Mouse (Mus musculus) limb, embryonic 10.5 days (tissue): Measurements from ENCODE around the gene Evi5. TPM values are rescaled to one million over a fixed set of nuclear protein-coding genes. Genes with fewer than 3 reads are reported as not detected.

Experiments used
- DNase-seq: peaks from one replicate; pipeline ENCODE4 v3.0.0-alpha.2; 2017; ENCODE audit warnings: low spot score
- H3K27ac ChIP-seq: fragments of 300-500 bp; sonication (generic); 2 replicates; pipeline ENCODE4 v1.5.1; 2016; ENCODE audit warnings: mild to moderate bottlenecking
- H3K27me3 ChIP-seq: fragments of 300-500 bp; sonication (generic); 2 replicates; pipeline ENCODE4 v1.6.1; 2016; ENCODE audit warnings: low read depth, mild to moderate bottlenecking; ENCODE audit not compliant: poor library complexity, severe bottlenecking
- H3K36me3 ChIP-seq: fragments of 300-500 bp; sonication (generic); 2 replicates; pipeline ENCODE4 v1.6.1; 2016; ENCODE audit warnings: mild to moderate bottlenecking, moderate library complexity
- H3K4me1 ChIP-seq: fragments of 300-500 bp; sonication (generic); 2 replicates; pipeline ENCODE4 v1.6.1; 2016
- H3K4me3 ChIP-seq: fragments of 300-500 bp; sonication (generic); 2 replicates; pipeline ENCODE4 v1.5.1; 2016; ENCODE audit warnings: mild to moderate bottlenecking, moderate library complexity
- H3K9me3 ChIP-seq: fragments of 300-500 bp; sonication (generic); replicated peaks from 2 replicates; pipeline ENCODE4 v1.6.1; 2016; ENCODE audit warnings: mild to moderate bottlenecking
- WGBS: fragments of 180-500 bp; shearing (Covaris S2); methylation state at CpG from one replicate; pipeline ENCODE4 v1.1.7; 2016; 5-methylcytosine and 5-hydroxymethylcytosine counted together
- polyA plus RNA-seq: library from polyadenylated mRNA; unstranded; fragments of >200 nt; fragmentation: Nextera tagmentation; extraction: Ambion mirVana; gene quantifications from 2 replicates; pipeline ENCODE4 v1.2.1, GENCODE M21; 2016

Evi5 gene
- polyA plus RNA-seq, 1 experiment from 2014 or later: 61.8 TPM

GRCm38 (mm10) chr5:107866127-107867126, 8.5 kb downstream of the Evi5 start:
- Histone ChIP-seq H3K27me3 (peaks cover 4% of the 10 kb centered on the region), H3K4me3 (no peak overlapping the region), H3K4me1 (peaks cover 10% of the 10 kb centered on the region; the same call in 1 of the 2 replicates), H3K36me3 (no peaks in the 10 kb centered on the region), H3K27ac (no peak overlapping the region), H3K9me3 (no peaks in the 10 kb centered on the region)
- WGBS: 87% methylated on average over 2 of the region's 2 CpGs
- no peak for DNase-seq

- 89% methylated on average over 3 of the region's 3 CpGs for WGBS
- DNase-seq: no peak
- no peak overlapping the region for H3K4me3 ChIP-seq
- H3K4me1 ChIP-seq: peaks cover 10% of the 10 kb centered on the region; the same call in 1 of the 2 replicates
- H3K36me3 ChIP-seq: no peaks in the 10 kb centered on the region
- no peaks in the 10 kb centered on the region for H3K9me3 ChIP-seq
- no peaks in the 10 kb centered on the region for H3K27me3 ChIP-seq
- H3K27ac ChIP-seq: no peak overlapping the region
These were observed 10.9 kb downstream of the Evi5 start for GRCm38 (mm10) chr5:107863971-107864370.

DNA sequence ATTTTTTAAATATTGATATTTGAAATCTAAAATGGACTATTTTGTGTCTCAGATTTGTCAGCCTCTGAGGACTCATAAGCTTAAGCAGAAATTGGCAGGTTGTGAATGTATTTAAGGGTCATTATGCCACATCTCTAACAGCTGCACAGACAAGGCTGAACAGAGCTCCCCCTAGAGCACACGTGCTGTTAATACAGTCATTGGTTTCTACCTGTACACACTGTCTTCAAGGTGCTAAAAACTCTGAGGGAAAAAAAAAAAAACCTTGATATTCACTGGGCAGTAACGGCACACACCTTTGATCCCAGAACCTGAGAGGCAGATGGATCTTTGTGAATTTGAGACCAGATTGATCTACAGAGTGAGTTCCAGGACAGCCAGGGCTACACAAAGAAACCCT, 15.9 kb downstream of the Evi5 start:
- no peak for DNase-seq
- Histone ChIP-seq H3K9me3 (no peaks in the 10 kb centered on the region), H3K4me3 (no peak overlapping the region), H3K36me3 (no peaks in the 10 kb centered on the region), H3K27me3 (no peaks in the 10 kb centered on the region), H3K27ac (no peak overlapping the region), H3K4me1 (no peaks in the 10 kb centered on the region)
- 44% methylated on average over 2 of the region's 2 CpGs for WGBS

DNA sequence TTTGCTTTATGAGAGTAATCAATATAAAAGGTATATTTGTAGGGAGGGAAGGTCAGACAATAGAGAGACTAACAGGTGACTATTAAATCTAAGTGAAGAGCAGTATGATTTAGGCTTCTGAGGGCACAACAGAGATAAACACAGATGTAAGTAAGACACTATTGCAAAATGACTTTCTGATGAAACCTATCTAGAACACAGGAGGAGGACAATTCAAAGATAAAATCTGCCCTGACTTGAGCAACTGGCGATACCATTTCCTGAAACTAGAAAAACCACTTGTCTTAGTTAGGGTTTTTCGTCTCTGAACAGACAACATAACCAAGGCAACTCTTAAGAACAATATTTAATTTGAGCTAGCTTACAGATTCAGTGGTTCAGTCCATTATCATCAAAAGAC, 19.4 kb downstream of the Evi5 start:
- 94% methylated on average over 2 of the region's 2 CpGs for WGBS
- DNase-seq: no peak
- no peaks in the 10 kb centered on the region for H3K9me3 ChIP-seq

GRCm38 (mm10) chr5:107854556-107854955, 20.4 kb downstream of the Evi5 start:
- no peak for DNase-seq
- Histone ChIP-seq H3K4me3 (no peak overlapping the region), H3K27ac (no peak overlapping the region), H3K36me3 (peaks cover 15% of the 10 kb centered on the region), H3K9me3 (no peaks in the 10 kb centered on the region), H3K27me3 (no peaks in the 10 kb centered on the region), H3K4me1 (no peaks in the 10 kb centered on the region)
- 88% methylated on average over 3 of the region's 3 CpGs for WGBS

More for the DNA sequence above, 19.4 kb downstream of the Evi5 start:
- H3K27ac ChIP-seq: no peak overlapping the region
- H3K27me3 ChIP-seq: no peaks in the 10 kb centered on the region
- H3K4me3 ChIP-seq: no peak overlapping the region
- peaks cover 7% of the 10 kb centered on the region; the same call in 1 of the 2 replicates for H3K36me3 ChIP-seq
- H3K4me1 ChIP-seq: no peaks in the 10 kb centered on the region

GRCm38 (mm10) chr5:107853807-107854206, 21.1 kb downstream of the Evi5 start:
- H3K36me3 ChIP-seq: peaks cover 15% of the 10 kb centered on the region
- H3K27ac ChIP-seq: no peak overlapping the region
- H3K4me1 ChIP-seq: no peaks in the 10 kb centered on the region
- DNase-seq: no peak
- no peaks in the 10 kb centered on the region for H3K9me3 ChIP-seq
- no peak overlapping the region for H3K4me3 ChIP-seq
- no peaks in the 10 kb centered on the region for H3K27me3 ChIP-seq
- WGBS: 48% methylated on average over 6 of the region's 6 CpGs

GRCm38 (mm10) chr5:107848964-107849363, 25.9 kb downstream of the Evi5 start:
- DNase-seq: no peak
- Histone ChIP-seq H3K27me3 (no peaks in the 10 kb centered on the region), H3K27ac (no peak overlapping the region), H3K9me3 (no peaks in the 10 kb centered on the region), H3K4me1 (no peaks in the 10 kb centered on the region), H3K4me3 (no peak overlapping the region), H3K36me3 (peaks cover 15% of the 10 kb centered on the region)
- WGBS: 91% methylated on average over 4 of the region's 4 CpGs

GRCm38 (mm10) chr5:107847817-107848216, 27.1 kb downstream of the Evi5 start:
- Histone ChIP-seq H3K27me3 (no peaks in the 10 kb centered on the region), H3K36me3 (peaks cover 15% of the 10 kb centered on the region), H3K4me3 (no peak overlapping the region), H3K27ac (no peak overlapping the region), H3K4me1 (no peaks in the 10 kb centered on the region), H3K9me3 (no peaks in the 10 kb centered on the region)
- no peak for DNase-seq
- WGBS: 79% methylated on average over 2 of the region's 2 CpGs

DNA sequence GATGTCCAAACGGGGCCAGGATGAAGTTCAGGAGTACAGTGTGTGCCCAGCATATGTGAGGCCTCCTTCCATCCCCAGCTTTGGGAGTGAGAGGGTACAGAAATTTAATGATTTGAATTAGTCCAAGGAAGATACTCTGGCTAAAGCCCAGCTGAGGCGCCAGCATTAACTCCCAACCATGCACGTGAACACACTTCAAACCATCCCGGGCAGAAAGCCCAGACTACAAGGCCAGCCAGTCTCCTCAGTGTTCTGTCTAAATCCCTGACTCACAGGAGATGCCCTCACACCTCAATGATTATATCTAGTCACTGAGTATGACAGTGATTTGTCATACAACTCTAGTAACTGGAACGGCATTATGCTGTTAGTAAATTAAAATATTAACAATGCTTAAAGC, 27.6 kb downstream of the Evi5 start:
- no peak for DNase-seq
- Histone ChIP-seq H3K27ac (no peak overlapping the region), H3K4me3 (no peak overlapping the region), H3K4me1 (no peaks in the 10 kb centered on the region), H3K36me3 (peaks cover 15% of the 10 kb centered on the region), H3K27me3 (no peaks in the 10 kb centered on the region), H3K9me3 (no peaks in the 10 kb centered on the region)
- WGBS: 93% methylated on average over 5 of the region's 5 CpGs

GRCm38 (mm10) chr5:107840549-107841238, 34.2 kb downstream of the Evi5 start:
- Histone ChIP-seq H3K36me3 (peaks cover 25% of the 10 kb centered on the region), H3K4me3 (no peak overlapping the region), H3K4me1 (no peaks in the 10 kb centered on the region), H3K27ac (no peak overlapping the region), H3K27me3 (no peaks in the 10 kb centered on the region), H3K9me3 (no peaks in the 10 kb centered on the region)
- no peak for DNase-seq
- WGBS: 94% methylated on average over 5 of the region's 5 CpGs

DNA sequence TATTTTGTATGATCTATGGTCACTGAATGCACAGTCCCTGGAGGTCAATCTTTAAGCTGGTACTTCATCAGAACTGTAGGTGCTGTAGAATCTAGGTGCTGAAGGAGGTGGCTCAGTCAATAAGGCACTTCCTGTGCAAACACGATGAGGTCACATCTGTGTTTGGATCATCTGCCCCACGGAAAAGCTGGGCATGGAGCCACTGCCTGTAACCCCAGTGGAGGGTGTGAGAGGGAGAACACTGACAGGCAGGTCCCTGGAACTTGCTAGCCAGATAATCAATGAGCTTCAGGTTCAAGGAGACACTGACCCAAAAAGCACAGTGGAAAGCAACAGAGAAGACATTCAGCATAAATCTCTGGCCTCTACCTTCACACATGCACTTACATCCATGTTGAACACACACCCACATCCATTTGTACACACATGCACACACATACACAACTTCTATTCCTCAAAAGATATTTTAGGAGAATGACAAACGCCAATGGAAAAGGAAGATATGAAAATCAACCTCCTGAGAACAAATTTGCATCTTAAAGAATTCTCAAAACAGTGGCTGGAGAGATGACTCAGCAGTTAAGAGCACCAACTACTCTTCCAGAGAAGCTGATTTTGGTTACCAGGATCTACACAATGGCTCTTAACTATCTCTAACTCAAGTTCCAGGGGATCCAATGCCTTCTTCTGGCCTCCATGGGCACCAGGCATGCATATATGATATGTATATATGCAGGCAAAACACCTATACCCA, 35.8 kb downstream of the Evi5 start:
- WGBS: 77% methylated on average over 3 of the region's 3 CpGs
- no peaks in the 10 kb centered on the region for H3K4me1 ChIP-seq
- DNase-seq: no peak
- no peak overlapping the region for H3K4me3 ChIP-seq
- H3K27me3 ChIP-seq: no peaks in the 10 kb centered on the region
- H3K36me3 ChIP-seq: peaks cover 25% of the 10 kb centered on the region
- H3K27ac ChIP-seq: no peak overlapping the region
- no peaks in the 10 kb centered on the region for H3K9me3 ChIP-seq

DNA sequence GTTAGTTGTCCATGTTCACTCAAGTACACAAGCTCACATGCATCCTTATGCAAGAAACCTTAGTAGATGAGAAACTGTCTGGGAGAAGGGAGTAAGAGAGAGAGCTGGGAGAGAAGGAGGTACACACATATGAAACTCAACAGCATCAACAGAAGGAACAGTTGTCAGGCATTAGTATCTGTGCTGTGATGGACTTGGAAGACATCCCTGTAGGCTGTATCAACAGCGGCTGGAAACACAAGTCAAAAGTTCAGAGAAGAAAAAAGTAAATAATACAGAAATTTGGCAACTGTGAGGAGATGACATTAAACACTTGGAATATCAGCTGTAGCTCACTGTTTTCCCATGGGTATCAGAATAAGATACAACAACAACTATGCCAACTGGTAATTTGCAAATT, 40.6 kb downstream of the Evi5 start:
- Histone ChIP-seq H3K27ac (no peak overlapping the region), H3K4me1 (no peaks in the 10 kb centered on the region), H3K36me3 (peaks cover 17% of the 10 kb centered on the region), H3K27me3 (no peaks in the 10 kb centered on the region), H3K9me3 (no peaks in the 10 kb centered on the region), H3K4me3 (no peak overlapping the region)
- no peak for DNase-seq
- WGBS: 91% methylated on average over 1 of the region's 1 CpGs
